Mouse (Mus musculus) fibroblast of lung, adult 2 months (primary cell): ENCODE results near the gene Lypd6.

Experiments used
- DNase-seq: peaks from one replicate; pipeline ENCODE4 v3.0.0-alpha.2; 2011; ENCODE audit warnings: low read depth

The Lypd6 gene

GRCm38 (mm10) chr2:50066246-50066967 is at the start of gene Lypd6:
Lypd6 (plus strand) TSS chr2:50066429.
- DNase-seq: no peak

GRCm38 (mm10) chr2:50019477-50019876 is 46.8 kb upstream of the Lypd6 start:
- no peak for DNase-seq

- DNase-seq: no peak
Measured at GRCm38 (mm10) chr2:50025549-50025948, 40.7 kb upstream of the Lypd6 start.

GRCm38 (mm10) chr2:50028930-50029329 is 37.3 kb upstream of the Lypd6 start:
- DNase-seq: no peak

- DNase-seq: no peak
Measured at GRCm38 (mm10) chr2:50044170-50044870, 21.9 kb upstream of the Lypd6 start.

GRCm38 (mm10) chr2:50044871-50045470 is 21.3 kb upstream of the Lypd6 start:
- DNase-seq: no peak

GRCm38 (mm10) chr2:50045841-50046240 is 20.4 kb upstream of the Lypd6 start:
- no peak for DNase-seq

- DNase-seq: no peak
Measured at GRCm38 (mm10) chr2:50048442-50048841, 17.8 kb upstream of the Lypd6 start.

GRCm38 (mm10) chr2:50053893-50054292 is 12.3 kb upstream of the Lypd6 start:
- DNase-seq: no peak

- DNase-seq: no peak
Measured at GRCm38 (mm10) chr2:50065902-50066245, 355 bp upstream of the Lypd6 start.

- no peak for DNase-seq
Measured at GRCm38 (mm10) chr2:50066968-50067315, 713 bp downstream of the Lypd6 start.

GRCm38 (mm10) chr2:50069571-50070295 is 3.5 kb downstream of the Lypd6 start:
- DNase-seq: no peak

GRCm38 (mm10) chr2:50072158-50072557 is 5.9 kb downstream of the Lypd6 start:
- DNase-seq: no peak

GRCm38 (mm10) chr2:50084746-50085145 is 18.5 kb downstream of the Lypd6 start:
- DNase-seq: no peak

- DNase-seq: no peak
Measured at GRCm38 (mm10) chr2:50087761-50088160, 21.5 kb downstream of the Lypd6 start.

GRCm38 (mm10) chr2:50096336-50096735 is 30.1 kb downstream of the Lypd6 start:
- DNase-seq: no peak

- no peak for DNase-seq
Measured at GRCm38 (mm10) chr2:50100364-50101151, 34.3 kb downstream of the Lypd6 start.

GRCm38 (mm10) chr2:50101152-50101450 is 34.9 kb downstream of the Lypd6 start:
- no peak for DNase-seq

- no peak for DNase-seq
Measured at GRCm38 (mm10) chr2:50103850-50104503, 37.7 kb downstream of the Lypd6 start.

- no peak for DNase-seq
Measured at GRCm38 (mm10) chr2:50105590-50105989, 39.4 kb downstream of the Lypd6 start.

GRCm38 (mm10) chr2:50105992-50106391 is 39.8 kb downstream of the Lypd6 start:
- no peak for DNase-seq

- DNase-seq: no peak
Measured at GRCm38 (mm10) chr2:50106879-50107278, 40.6 kb downstream of the Lypd6 start.
